Mouse (Mus musculus) CH12.LX (cell line): ENCODE results near the gene 1700016K19Rik. TPM values are rescaled to one million over a fixed set of nuclear protein-coding genes. Genes with fewer than 3 reads are reported as not detected.

ENCODE experiments used
- DNase-seq: peaks from one replicate; pipeline ENCODE4 v3.0.0-alpha.2; 2013; ENCODE audit errors: extremely low read depth
- H3K27ac ChIP-seq: 2 replicates; pipeline ENCODE4 v1.5.1; 2012; ENCODE audit warnings: low read depth, mild to moderate bottlenecking, control low read depth, moderate library complexity; ENCODE audit not compliant: insufficient read depth
- H3K27me3 ChIP-seq: replicated peaks from 2 replicates; pipeline ENCODE3; 2012; ENCODE audit warnings: inconsistent platforms
- H3K36me3 ChIP-seq, 2 experiments: replicated peaks in 1 of 2; 2 replicates each; pipeline versions ENCODE3 to v1.6.1; 2012; ENCODE audit warnings: inconsistent platforms in 1 of 2, low read length in 1 of 2, mild to moderate bottlenecking in 1 of 2, mixed read lengths in 1 of 2, moderate library complexity in 1 of 2; ENCODE audit not compliant: control insufficient read depth in 1 of 2, insufficient read depth in 1 of 2
- H3K4me1 ChIP-seq, 2 experiments: 2 replicates each; pipeline ENCODE4 v1.6.1; 2012; ENCODE audit warnings: inconsistent platforms in 1 of 2, moderate library complexity in 1 of 2; ENCODE audit not compliant: insufficient read depth in 2 of 2, control insufficient read depth in 1 of 2
- H3K4me2 ChIP-seq: 2 replicates; pipeline ENCODE4 v1.6.1; 2012; ENCODE audit warnings: low read depth, mild to moderate bottlenecking, control low read depth; ENCODE audit not compliant: poor library complexity, insufficient read depth, severe bottlenecking
- H3K4me3 ChIP-seq, 3 experiments: fragments of 150-350 bp in 1 of 3; sonication (generic) in 1 of 3; replicated peaks in 1 of 3; 2 replicates each; pipeline versions ENCODE3 to v1.5.1; 2011 to 2012; ENCODE audit warnings: low read depth in 2 of 3, low read length in 2 of 3, mild to moderate bottlenecking in 2 of 3, moderate library complexity in 2 of 3, control low read depth in 1 of 3, improper control_type of control experiment in 1 of 3, inconsistent platforms in 1 of 3, mixed read lengths in 1 of 3; ENCODE audit not compliant: poor library complexity in 1 of 3
- H3K79me2 ChIP-seq: replicated peaks from 2 replicates; pipeline ENCODE4 v1.6.1; 2012; ENCODE audit warnings: mild to moderate bottlenecking, moderate library complexity; ENCODE audit not compliant: control insufficient read depth, poor library complexity, insufficient read depth, severe bottlenecking; ENCODE audit errors: extremely low read depth
- H3K9ac ChIP-seq: 2 replicates; pipeline ENCODE4 v1.6.1; 2012; ENCODE audit warnings: low read depth, mild to moderate bottlenecking, control low read depth, moderate library complexity; ENCODE audit not compliant: insufficient read depth
- H3K9me3 ChIP-seq: replicated peaks from 2 replicates; pipeline ENCODE3; 2012; ENCODE audit warnings: low read length, inconsistent platforms, mixed read lengths
- CTCF ChIP-seq, 2 experiments: IDR thresholded peaks in 1 of 2; conservative IDR thresholded peaks in 1 of 2; 2 replicates each; pipeline ENCODE4 v1.5.1; 2011 to 2012; ENCODE audit warnings: low read depth in 2 of 2, low read length in 2 of 2, improper control_type of control experiment in 1 of 2, inconsistent platforms in 1 of 2, mild to moderate bottlenecking in 1 of 2, moderate library complexity in 1 of 2
- HCFC1 ChIP-seq: IDR thresholded peaks from 2 replicates; pipeline ENCODE4 v1.6.1; 2012; ENCODE audit warnings: low read depth, mild to moderate bottlenecking, inconsistent platforms, low read length, improper control_type of control experiment
- JUN ChIP-seq: IDR thresholded peaks from 2 replicates; pipeline ENCODE4 v1.6.1; 2011; ENCODE audit warnings: low read depth, mild to moderate bottlenecking, low read length, improper control_type of control experiment, moderate library complexity; ENCODE audit not compliant: insufficient read depth
- MAFK ChIP-seq: IDR thresholded peaks from 2 replicates; pipeline ENCODE4 v1.6.1; 2011; ENCODE audit warnings: low read length, improper control_type of control experiment; ENCODE audit not compliant: insufficient replicate concordance
- MAZ ChIP-seq: IDR thresholded peaks from 2 replicates; pipeline ENCODE4 v1.6.1; 2012; ENCODE audit warnings: low read depth, mild to moderate bottlenecking, inconsistent platforms, low read length, improper control_type of control experiment, moderate library complexity
- MEF2A ChIP-seq: IDR thresholded peaks from 2 replicates; pipeline ENCODE4 v1.6.1; 2014; ENCODE audit warnings: low read depth, mild to moderate bottlenecking, inconsistent platforms, low read length, improper control_type of control experiment, borderline replicate concordance
- POLR2A ChIP-seq: IDR thresholded peaks from 2 replicates; pipeline ENCODE4 v1.6.1; 2011; ENCODE audit warnings: low read depth, mild to moderate bottlenecking, improper control_type of control experiment, low read length
- RAD21 ChIP-seq: IDR thresholded peaks from 2 replicates; pipeline ENCODE4 v1.6.1; 2011; ENCODE audit warnings: low read depth, mild to moderate bottlenecking, low read length, improper control_type of control experiment, moderate library complexity
- SIN3A ChIP-seq: IDR thresholded peaks from 2 replicates; pipeline ENCODE4 v1.6.1; 2012; ENCODE audit warnings: low read length, improper control_type of control experiment, inconsistent platforms
- SMC3 ChIP-seq: IDR thresholded peaks from 2 replicates; pipeline ENCODE4 v1.6.1; 2011; ENCODE audit warnings: low read depth, low read length, improper control_type of control experiment
- USF2 ChIP-seq: conservative IDR thresholded peaks from 2 replicates; pipeline ENCODE4 v1.6.1; 2011; ENCODE audit warnings: low read depth, low read length, improper control_type of control experiment
- ZC3H11A ChIP-seq: IDR thresholded peaks from 2 replicates; pipeline ENCODE4 v1.6.1; 2012; ENCODE audit warnings: low read depth, mild to moderate bottlenecking, inconsistent platforms, low read length, improper control_type of control experiment
- ZKSCAN1 ChIP-seq: IDR thresholded peaks from 2 replicates; pipeline ENCODE4 v1.6.1; 2012; ENCODE audit warnings: low read depth, inconsistent platforms, low read length, improper control_type of control experiment, borderline replicate concordance
- dilution Hi-C: fragments of 300-500 bp; cut with MboI; formaldehyde crosslinking; loops from 2 replicates; pipeline ENCODE4 v1.14.3; 2020; ENCODE audit warnings: low sequenced_read_pairs; ENCODE audit not compliant: extremely low pct_unique_long_range_greater_than_20kb, extremely low pct_ligation_motif_present
- in situ Hi-C: fragments of 300-500 bp; cut with MboI; formaldehyde crosslinking; loops from 3 replicates; pipeline ENCODE4 v1.14.3; 2019; ENCODE audit warnings: low sequenced_read_pairs, low pct_ligation_motif_present, low pct_unique_long_range_greater_than_20kb, mixed read lengths
- polyA plus RNA-seq: library from polyadenylated mRNA; unstranded; fragments of >175 nt; gene quantifications from 2 replicates; pipeline ENCODE4 v1.2.1, GENCODE M21; 2012; ENCODE audit warnings: low read depth; ENCODE audit not compliant: insufficient read length
- total RNA-seq, 2 experiments: library from RNA; depleted of rRNA; stranded (reverse); fragments of 300-350 nt in 1 of 2; fragments of >200 nt in 1 of 2; gene quantifications; 2 replicates each; pipeline ENCODE4 v1.2.3; 2012 to 2014

1700016K19Rik gene
- total and polyA plus RNA-seq, 3 experiments: 0.76 TPM; not detected in 2

- Histone ChIP-seq H3K27ac (no peak overlapping the region), H3K27me3 (peaks cover 10% of the 10 kb centered on the region), H3K79me2 (no peaks in the 10 kb centered on the region), H3K4me2 (no peak overlapping the region), H3K4me1 (peaks cover 3 to 10% of the 10 kb centered on the region in 2 experiments; a peak in 2 of 4 replicates), H3K4me3 (no peak overlapping the region), H3K9ac (no peak overlapping the region), H3K36me3 (no peaks in the 10 kb centered on the region), H3K9me3 (no peaks in the 10 kb centered on the region)
- in situ Hi-C loops: no loop called here
- DNase-seq: no peak
- TF ChIP-seq MEF2A: no peak
- no peak for TF ChIP-seq SMC3
- no peak for TF ChIP-seq SIN3A
- TF ChIP-seq RAD21: peak; percentile 8
- TF ChIP-seq ZC3H11A: no peak
- TF ChIP-seq CTCF (conservative IDR thresholded peaks at IDR 0.05 in 1 of 2, IDR thresholded peaks at IDR 0.05 in 1 of 2; ENCODE audit: low read depth in 2 of 2, low read length in 2 of 2): peak; percentile 42 to 48; a peak in 3 of 4 replicates
- dilution Hi-C loops: no loop called here
Observed at GRCm38 (mm10) chr11:75990965-75991835, 8.5 kb upstream of the 1700016K19Rik start.

- Histone ChIP-seq H3K9me3 (no peaks in the 10 kb centered on the region), H3K27me3 (peaks cover 7% of the 10 kb centered on the region), H3K9ac (no peak overlapping the region), H3K27ac (no peak overlapping the region), H3K4me3 (no peak overlapping the region), H3K36me3 (no peaks in the 10 kb centered on the region), H3K79me2 (no peaks in the 10 kb centered on the region), H3K4me1 (peaks cover 3 to 10% of the 10 kb centered on the region in 2 experiments; a peak in 2 of 4 replicates), H3K4me2 (no peak overlapping the region)
- in situ Hi-C loops: no loop called here
- DNase-seq: no peak
- peak in 1 of 2 experiments; percentile 20; a peak in 1 of 4 replicates for TF ChIP-seq CTCF (conservative IDR thresholded peaks at IDR 0.05 in 1 of 2, IDR thresholded peaks at IDR 0.05 in 1 of 2; ENCODE audit: low read depth in 2 of 2, low read length in 2 of 2)
- no peak for TF ChIP-seq ZKSCAN1
- TF ChIP-seq, all 38 proteins: peak for 1
- dilution Hi-C loops: no loop called here
Observed at GRCm38 (mm10) chr11:75991911-75992310, 7.8 kb upstream of the 1700016K19Rik start.

- dilution Hi-C loops: no loop called here
- DNase-seq: no peak
Observed at GRCm38 (mm10) chr11:75992481-75992880, 7.2 kb upstream of the 1700016K19Rik start.

More at GRCm38 (mm10) chr11:75992481-75992880, 7.2 kb upstream of the 1700016K19Rik start:
- in situ Hi-C loops: no loop called here
- Histone ChIP-seq H3K36me3 (no peaks in the 10 kb centered on the region), H3K9ac (no peak overlapping the region), H3K9me3 (no peaks in the 10 kb centered on the region), H3K27ac (no peak overlapping the region), H3K79me2 (no peaks in the 10 kb centered on the region), H3K27me3 (peaks cover 7% of the 10 kb centered on the region)
- TF ChIP-seq MAFK (no peak), HCFC1 (no peak), USF2 (no peak), MAZ (no peak), SIN3A (no peak), POLR2A (no peak), JUN (no peak)
- TF ChIP-seq, all 38 proteins: peak for 0
- Histone ChIP-seq H3K4me2 (no peak overlapping the region), H3K4me1 (peaks cover 3 to 10% of the 10 kb centered on the region in 2 experiments; a peak in 2 of 4 replicates), H3K4me3 (no peak overlapping the region)
